Mouse (Mus musculus) adrenal gland, adult 8-10 months (tissue): ENCODE measurements at regions not wholly inside any gene's neighbourhood (a gene's known extent, or its start where the extent isn't known, plus 50 kb on each side); places are given as distances from the start of the nearest gene placed in this dataset.

Source experiments
- DNase-seq: peaks from one replicate; pipeline ENCODE4 v3.0.0; 2022

- DNase-seq = no peak
Measured at GRCm38 (mm10) chr8:49845575-49845974, 1001.8 kb upstream of the Tenm3 start.

GRCm38 (mm10) chr8:49831970-49832369 is 988.2 kb upstream of the Tenm3 start:
- DNase-seq = no peak

- DNase-seq = peak; percentile 3
Measured at GRCm38 (mm10) chr8:49829345-49829744, 985.6 kb upstream of the Tenm3 start.

GRCm38 (mm10) chr8:49826231-49826630 is 982.5 kb upstream of the Tenm3 start:
- DNase-seq = no peak

GRCm38 (mm10) chr8:49825000-49825399 is 981.2 kb upstream of the Tenm3 start:
- no peak for DNase-seq

- DNase-seq = no peak
Measured at GRCm38 (mm10) chr8:49822791-49823190, 979.0 kb upstream of the Tenm3 start.

- no peak for DNase-seq
Measured at GRCm38 (mm10) chr8:49799236-49799635, 955.5 kb upstream of the Tenm3 start.

GRCm38 (mm10) chr8:49796741-49797140 is 953.0 kb upstream of the Tenm3 start:
- no peak for DNase-seq

- DNase-seq = no peak
Measured at GRCm38 (mm10) chr8:49794491-49794890, 950.7 kb upstream of the Tenm3 start.

- no peak for DNase-seq
Measured at GRCm38 (mm10) chr8:49769829-49770228, 926.1 kb upstream of the Tenm3 start.

GRCm38 (mm10) chr8:49738043-49738442 is 894.3 kb upstream of the Tenm3 start:
- no peak for DNase-seq

- DNase-seq = no peak
Measured at GRCm38 (mm10) chr8:49729156-49729555, 885.4 kb upstream of the Tenm3 start.

GRCm38 (mm10) chr8:49712371-49712770 is 868.6 kb upstream of the Tenm3 start:
- DNase-seq = no peak

GRCm38 (mm10) chr8:49708701-49709100 is 865.0 kb upstream of the Tenm3 start:
- no peak for DNase-seq

- no peak for DNase-seq
Measured at GRCm38 (mm10) chr8:49699058-49699457, 855.3 kb upstream of the Tenm3 start.

GRCm38 (mm10) chr8:49696709-49697108 is 853.0 kb upstream of the Tenm3 start:
- DNase-seq = no peak
